Mouse (Mus musculus) granulocyte monocyte progenitor cell, adult 5-6 weeks (primary cell): ENCODE measurements around the gene Jup. TPM values are rescaled to one million over a fixed set of nuclear protein-coding genes. Genes with fewer than 3 reads are reported as not detected.

Source experiments
- ATAC-seq: replicated peaks from 2 replicates; pipeline ENCODE4 v1.8.0; 2016; ENCODE audit warnings: mild to moderate bottlenecking, moderate TSS enrichment, inconsistent platforms; ENCODE audit not compliant: poor library complexity, severe bottlenecking
- total RNA-seq, 2 experiments: library from RNA; stranded (forward) in 1 of 2; stranded (reverse) in 1 of 2; fragments of 200-712, 200-1000 nt in 1 of 2; fragments of >200 nt in 1 of 2; fragmentation: Nextera tagmentation in 1 of 2; gene quantifications; 2 replicates each; pipeline ENCODE4 v1.2.3; 2014 to 2017

Jup gene
- total RNA-seq, 2 experiments from 2014 or later = 4.2 to 6.7 TPM

DNA sequence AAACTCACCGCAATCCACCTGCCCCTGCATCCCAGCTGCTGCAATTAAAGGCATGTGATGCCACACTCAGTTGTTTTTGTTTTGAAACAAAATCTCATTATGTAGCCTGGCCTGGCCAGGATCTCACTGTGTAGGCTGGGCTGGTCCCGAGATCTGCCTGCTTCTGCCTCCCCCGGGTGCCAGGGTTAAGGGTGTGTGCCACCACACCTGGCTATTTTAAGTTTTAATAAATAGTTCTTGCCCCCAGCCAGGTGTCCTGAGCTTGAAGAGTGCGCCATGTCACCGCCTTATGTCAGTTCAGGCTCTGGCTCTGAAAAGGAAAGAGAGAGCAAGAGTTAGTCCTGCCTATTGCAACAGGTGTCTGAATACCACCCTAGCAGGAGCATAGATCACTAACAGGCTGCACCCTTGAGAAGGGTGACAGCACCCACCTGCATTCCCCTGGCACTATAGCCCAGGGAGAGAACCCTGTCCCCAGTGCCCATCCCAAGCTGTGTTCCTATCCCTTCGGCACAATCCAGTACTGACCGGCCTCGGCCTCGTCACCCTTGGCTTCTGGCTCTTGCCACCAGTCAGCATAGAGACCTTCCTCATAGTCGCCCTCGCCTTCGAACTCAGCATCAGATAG is 11.4 kb upstream of the Jup start:
- no peak for ATAC-seq

DNA sequence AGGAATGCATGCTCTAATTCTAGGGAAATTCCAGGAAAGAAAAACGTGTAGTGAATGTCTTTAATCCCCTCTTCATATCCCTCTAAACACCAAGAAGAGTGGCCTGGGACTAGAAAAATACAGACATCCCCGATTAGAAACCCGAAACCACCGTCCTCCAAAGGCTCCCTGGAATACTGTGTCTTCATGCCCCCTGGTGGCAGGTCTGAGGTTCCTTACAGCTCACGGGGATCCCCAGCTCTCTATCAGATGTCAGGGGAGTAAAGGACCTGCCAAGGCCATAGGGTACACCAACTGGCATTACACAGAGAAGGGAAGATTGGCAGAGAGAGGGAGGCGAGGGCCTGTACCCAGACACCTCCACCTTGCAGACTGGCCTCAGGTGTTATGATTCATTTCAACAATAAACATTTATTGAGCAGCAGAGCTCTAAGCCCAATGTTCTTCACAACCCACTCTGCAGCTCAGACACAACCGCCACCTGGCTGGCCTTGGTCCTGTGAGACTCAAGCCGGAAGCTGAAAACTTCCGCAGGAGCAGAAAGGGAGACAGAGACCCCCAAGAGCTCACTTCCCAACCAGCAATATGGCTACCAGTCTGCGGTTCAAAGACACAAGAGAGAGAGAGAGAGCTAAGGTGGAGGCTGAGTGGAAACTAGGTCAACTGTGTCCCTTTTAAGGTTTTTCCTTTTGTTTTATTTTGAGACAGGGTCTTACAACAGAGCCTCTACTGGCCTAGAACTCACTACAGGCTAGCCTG is 10.7 kb upstream of the Jup start:
- ATAC-seq = peak; percentile 73; the same call in 1 of the 2 replicates

GRCm38 (mm10) chr11:100406995-100407705 is 9.6 kb upstream of the Jup start:
- no peak for ATAC-seq

DNA sequence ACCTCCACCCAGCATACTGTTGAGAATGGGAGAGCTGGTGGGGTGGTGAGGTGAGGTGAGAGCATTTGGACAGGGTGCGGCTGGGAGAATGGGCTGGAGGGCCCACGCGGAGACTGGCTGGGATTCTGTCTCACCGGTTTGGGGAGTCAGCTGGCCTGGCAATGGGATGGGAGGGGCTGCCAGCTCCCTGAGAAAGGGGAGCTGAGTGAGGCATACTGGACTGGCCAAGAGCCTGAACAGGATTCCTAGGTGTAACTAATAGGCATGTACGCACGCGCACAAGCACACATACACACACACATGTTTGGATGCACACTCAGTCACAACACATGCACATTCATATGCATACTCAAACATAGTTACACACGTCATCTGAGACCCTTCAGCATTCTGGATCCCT is 8.7 kb upstream of the Jup start:
- ATAC-seq = no peak

DNA sequence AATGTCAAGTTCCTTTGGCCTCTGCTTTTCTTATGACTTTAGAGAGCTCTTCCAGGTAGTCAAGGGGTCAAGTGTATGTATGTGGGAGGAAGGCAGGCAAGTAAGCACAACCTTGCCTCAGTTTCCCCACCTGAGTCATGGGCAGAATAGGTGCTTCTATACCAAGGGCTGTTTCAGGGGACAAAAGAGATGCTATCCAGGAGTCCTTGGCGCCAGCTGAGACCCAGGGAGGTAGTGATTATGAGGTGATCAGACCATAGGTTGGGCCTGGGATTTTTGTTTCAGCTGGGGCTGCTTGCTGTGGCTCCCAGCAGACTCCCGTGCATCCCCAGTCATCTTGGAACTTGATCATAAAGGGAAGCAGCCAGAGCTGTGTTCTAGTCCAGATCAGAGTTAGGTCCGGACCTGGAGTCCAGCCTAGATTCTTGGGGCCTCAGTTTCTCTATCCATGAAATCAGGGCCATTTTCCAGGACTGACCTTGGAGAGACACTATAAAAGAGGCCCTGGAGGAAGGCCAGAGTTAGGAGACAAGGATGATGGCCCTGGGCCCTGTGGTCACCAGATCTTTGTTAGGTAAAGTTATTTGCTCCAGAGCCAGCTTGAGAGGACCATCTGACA is 7.0 kb upstream of the Jup start:
- ATAC-seq = no peak

DNA sequence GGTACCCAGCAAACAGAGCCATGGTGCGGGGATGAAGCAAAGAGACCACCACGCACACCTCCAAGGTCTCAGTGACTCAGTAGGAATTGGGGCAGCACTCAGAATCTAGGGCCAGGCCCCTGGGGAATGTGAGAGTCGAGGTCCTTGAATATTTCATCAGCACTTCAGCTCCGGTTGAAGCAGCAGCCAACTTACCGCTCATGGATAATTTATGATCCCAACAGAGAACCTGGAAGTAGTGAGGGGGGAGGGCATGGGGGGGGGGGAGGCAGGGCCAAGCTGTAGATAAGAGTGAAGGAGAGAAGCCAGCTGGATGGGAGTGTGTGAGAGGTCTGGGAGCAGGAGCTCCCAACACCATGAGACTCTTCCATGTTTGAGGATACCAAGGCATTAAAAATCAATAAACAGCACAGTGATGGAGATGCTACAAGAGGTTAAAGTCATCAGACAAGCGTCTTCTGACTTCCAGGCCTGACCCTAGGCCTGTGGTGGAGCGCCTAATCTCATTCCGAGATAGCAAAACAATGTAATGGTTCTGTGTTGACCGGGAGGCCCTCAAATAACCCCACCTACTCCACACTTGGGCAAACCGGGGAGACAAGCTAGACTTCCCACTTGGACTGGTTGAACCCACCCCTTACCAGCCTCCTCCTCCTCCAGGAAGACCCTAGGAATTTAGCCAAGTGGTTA is 6.0 kb upstream of the Jup start:
- ATAC-seq = no peak

- no peak for ATAC-seq
Measured at GRCm38 (mm10) chr11:100402682-100403081, 5.1 kb upstream of the Jup start.

DNA sequence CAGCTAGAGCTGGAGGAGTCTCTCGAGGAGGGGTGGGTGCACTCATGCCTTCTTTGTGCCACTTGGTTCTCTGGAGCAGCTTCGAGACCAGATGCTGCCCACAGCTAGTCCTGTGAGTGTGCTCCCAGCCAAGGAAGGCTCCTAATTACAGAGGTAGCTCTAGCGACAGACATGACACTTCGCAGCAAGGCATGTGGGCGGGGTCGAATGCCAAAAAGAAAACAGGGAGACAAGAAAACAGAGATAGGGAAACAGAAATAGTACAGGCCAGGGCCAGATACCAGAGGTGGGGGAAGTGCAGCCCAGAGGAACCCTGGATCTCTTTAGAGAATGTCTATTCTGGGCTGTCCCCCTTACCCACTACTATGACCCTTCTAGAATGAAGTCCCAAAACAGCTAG is 4.7 kb upstream of the Jup start:
- no peak for ATAC-seq

DNA sequence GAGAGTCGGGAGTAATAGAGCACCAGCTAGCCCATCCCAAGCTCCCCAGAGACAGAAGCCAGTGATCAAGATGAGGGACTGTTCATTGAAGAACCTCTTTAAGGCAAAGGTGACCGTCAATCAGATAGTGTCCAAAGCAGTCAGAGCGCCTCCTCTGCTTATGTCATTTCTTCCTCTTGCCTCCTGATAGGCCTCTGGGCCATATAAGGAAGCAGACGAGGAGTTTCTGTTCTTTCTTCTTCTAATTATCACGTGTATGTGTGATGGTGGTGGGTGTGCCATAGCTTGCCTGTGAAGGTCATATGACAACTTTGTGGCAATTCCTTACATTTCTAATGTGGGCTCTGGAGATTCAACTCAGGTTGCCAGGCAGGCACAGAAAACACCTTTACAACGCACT is 3.3 kb upstream of the Jup start:
- ATAC-seq = peak; percentile 48

GRCm38 (mm10) chr11:100399727-100400538 is 2.4 kb upstream of the Jup start:
- no peak for ATAC-seq

GRCm38 (mm10) chr11:100399320-100399719 is 1.8 kb upstream of the Jup start:
- 0 out of 2 replicates have a peak, but pooled peaks have one; percentile 5 for ATAC-seq

GRCm38 (mm10) chr11:100398517-100398916 is 954 bp upstream of the Jup start:
- no peak for ATAC-seq

DNA sequence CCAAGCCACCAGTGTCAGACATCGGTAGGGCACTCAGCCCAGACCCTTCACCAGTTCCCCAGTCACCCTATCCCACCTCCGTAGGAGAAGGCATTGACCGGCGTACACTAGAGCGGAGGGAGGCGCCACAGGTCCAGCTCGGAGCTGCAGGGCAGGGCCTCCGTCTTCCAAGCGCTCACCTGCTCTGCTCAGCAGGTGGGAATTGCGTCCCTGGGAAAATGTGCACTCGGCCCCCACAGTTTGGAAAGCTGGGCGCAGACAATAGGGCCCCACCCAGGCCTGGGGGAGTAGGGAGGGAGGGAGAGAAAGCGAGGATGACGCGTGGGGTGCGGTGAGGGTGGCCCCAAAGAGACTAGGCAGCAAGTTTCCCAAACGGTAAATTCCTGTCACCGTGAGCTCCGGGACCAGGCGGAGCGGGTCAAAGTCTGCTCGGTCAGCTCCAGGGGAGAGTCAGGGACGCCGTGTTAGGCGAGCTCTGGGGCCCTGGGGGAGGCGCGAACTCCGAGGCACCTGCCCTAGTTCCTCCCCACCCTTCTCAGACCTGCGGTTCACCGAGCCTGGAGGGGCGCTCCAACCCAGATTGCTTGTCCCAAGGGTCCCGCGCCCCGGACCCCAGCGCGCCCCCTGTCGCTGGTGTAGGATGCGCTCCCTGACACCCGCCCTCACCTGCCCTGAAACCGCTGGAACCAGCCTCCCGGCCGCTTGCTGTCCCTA is 520 bp downstream of the Jup start:
- peak; percentile 7; the same call in 1 of the 2 replicates for ATAC-seq

GRCm38 (mm10) chr11:100395861-100396631 is 1.5 kb downstream of the Jup start:
- no peak for ATAC-seq

- peak; percentile 33 for ATAC-seq
Measured at GRCm38 (mm10) chr11:100395200-100395599, 2.4 kb downstream of the Jup start.

DNA sequence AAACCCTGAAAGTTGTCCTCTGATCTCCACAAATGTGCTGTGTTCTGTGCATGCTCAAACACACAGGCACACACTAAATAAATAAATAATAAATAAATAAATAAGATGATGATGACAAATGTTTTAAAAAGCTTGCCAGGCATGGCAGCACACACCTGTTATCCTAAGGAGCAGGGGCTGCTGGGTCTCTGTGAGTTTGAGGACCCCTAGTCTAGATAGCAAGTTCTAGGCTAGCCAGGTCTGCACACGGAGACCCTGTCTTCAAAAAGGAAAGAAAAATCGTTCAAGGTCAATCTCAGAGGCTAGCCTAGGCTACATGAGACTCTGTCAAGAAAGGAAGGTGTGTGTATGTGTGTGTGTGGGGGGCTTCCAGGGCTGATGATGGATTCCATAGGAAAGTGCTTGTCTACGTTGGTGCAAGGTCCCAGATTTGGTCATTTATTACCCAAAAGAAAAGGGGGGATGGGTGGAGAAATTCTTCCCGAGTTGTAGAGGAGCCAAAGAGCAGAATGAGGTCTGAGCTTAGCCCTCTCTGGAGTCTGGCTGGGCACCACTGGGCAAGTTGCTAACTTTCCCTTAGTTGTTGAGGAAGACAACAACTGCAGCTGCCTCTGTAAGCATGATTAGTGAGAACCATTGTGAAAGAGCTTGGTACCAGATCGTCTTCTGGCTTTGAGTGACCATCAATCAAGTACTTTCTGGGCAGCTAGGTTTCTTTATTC is 3.0 kb downstream of the Jup start:
- ATAC-seq = no peak

DNA sequence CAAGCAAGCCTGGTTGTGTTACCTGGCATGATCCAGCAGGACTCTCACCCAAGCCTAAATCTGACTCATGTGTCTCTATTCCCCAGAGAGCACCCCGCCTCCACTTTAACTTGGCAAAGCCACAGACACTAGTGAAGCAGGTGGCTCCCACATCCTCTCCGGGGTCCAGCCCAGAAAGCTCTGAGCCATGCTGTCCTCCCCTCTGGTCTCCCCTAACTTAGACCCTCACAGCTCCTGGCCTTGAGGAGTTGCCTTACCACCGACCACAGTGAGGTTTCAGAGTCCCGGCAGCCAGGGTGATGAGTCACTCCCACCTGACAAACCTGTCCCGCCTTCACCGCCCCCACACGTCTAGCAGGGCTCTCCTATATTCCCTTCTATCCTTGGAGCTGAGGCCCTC is 3.8 kb downstream of the Jup start:
- ATAC-seq = no peak
